Mouse (Mus musculus) lung, adult 18-20 months (tissue): Measurements from ENCODE around the gene Gm5591.
"Not testable (repeated sequence)": the region's sequence is repeated elsewhere in the genome, so short reads cannot be mapped to it uniquely, and the experiment has no call there.

Experiments used
- DNase-seq, 2 experiments: peaks; one replicate each; pipeline ENCODE4 v3.0.0; 2022; ENCODE audit warnings: mixed read lengths in 2 of 2

The Gm5591 gene

GRCm38 (mm10) chr7:38528093-38528492 is at the start of gene Gm5591:
TSS of gene Gm5591 (minus strand) at chr7:38528193.
- not testable (repeated sequence) for DNase-seq

GRCm38 (mm10) chr7:38488468-38488867 is 39.5 kb downstream of the Gm5591 start:
- DNase-seq = not testable (repeated sequence)
